Mouse (Mus musculus) layer of hippocampus, adult 9-11 months (tissue): ENCODE results near the gene Itgb7.
"Not testable (repeated sequence)": the region's sequence is repeated elsewhere in the genome, so short reads cannot be mapped to it uniquely, and the experiment has no call there.

Experiments used
- DNase-seq: peaks from one replicate; pipeline ENCODE4 v3.0.0; 2022

The Itgb7 gene

GRCm38 (mm10) chr15:102248131-102248811 lies 16.5 kb upstream of the Itgb7 start:
- no peak for DNase-seq

GRCm38 (mm10) chr15:102247252-102248130 lies 15.7 kb upstream of the Itgb7 start:
- DNase-seq: peak; percentile 55

GRCm38 (mm10) chr15:102246866-102247251 lies 15.1 kb upstream of the Itgb7 start:
- peak; percentile 92 for DNase-seq

GRCm38 (mm10) chr15:102245891-102246741 lies 14.4 kb upstream of the Itgb7 start:
- peak; percentile 87 for DNase-seq

- DNase-seq: no peak
Measured at GRCm38 (mm10) chr15:102245461-102245881, 13.7 kb upstream of the Itgb7 start.

GRCm38 (mm10) chr15:102244306-102245191 lies 12.8 kb upstream of the Itgb7 start:
- DNase-seq: no peak

GRCm38 (mm10) chr15:102243229-102244190 lies 11.8 kb upstream of the Itgb7 start:
- no peak for DNase-seq

GRCm38 (mm10) chr15:102242404-102243228 lies 10.9 kb upstream of the Itgb7 start:
- DNase-seq: no peak

GRCm38 (mm10) chr15:102240607-102241006 lies 8.9 kb upstream of the Itgb7 start:
- DNase-seq: no peak

- DNase-seq: no peak
Measured at GRCm38 (mm10) chr15:102239851-102240250, 8.1 kb upstream of the Itgb7 start.

- peak; percentile 77 for DNase-seq
Measured at GRCm38 (mm10) chr15:102239260-102239590, 7.5 kb upstream of the Itgb7 start.

GRCm38 (mm10) chr15:102238543-102239259 lies 7.0 kb upstream of the Itgb7 start:
- no peak for DNase-seq

GRCm38 (mm10) chr15:102235371-102236027 lies 3.8 kb upstream of the Itgb7 start:
- DNase-seq: no peak

GRCm38 (mm10) chr15:102233896-102234295 lies 2.2 kb upstream of the Itgb7 start:
- no peak for DNase-seq

GRCm38 (mm10) chr15:102232764-102233163 lies 1.0 kb upstream of the Itgb7 start:
- DNase-seq: no peak

GRCm38 (mm10) chr15:102230408-102231321 lies 1.1 kb downstream of the Itgb7 start:
- no peak for DNase-seq

- DNase-seq: not testable (repeated sequence)
Measured at GRCm38 (mm10) chr15:102225619-102226018, 6.1 kb downstream of the Itgb7 start.
